In genomic region chr3:52043847-52044246, GRCm38 (mm10) we compare ENCODE assay signal across 9 mouse cellular contexts.
A peak's percentile ranks its signal among the peaks of the same experiment; 100 is the strongest.
DNase-seq lines count a peak whose midpoint lies in the region; ATAC-seq and TF ChIP-seq lines count a peak whose summit lies in the region.
"Had no signal": no experiment of that assay in that cellular context is flagged by ENCODE, and none has a peak within 500 bp of the region (broad histone marks: within the 10 kb centered on the region; RNA-seq: fewer than 3 reads in every experiment).

No protein-coding gene starts in this region.

- no peaks in the 10 kb centered on the region for H3K27me3 ChIP-seq in lung, embryonic 15.5 days
- no peaks in the 10 kb centered on the region for H3K27me3 ChIP-seq in forebrain, embryonic 15.5 days
- H3K27me3 ChIP-seq in midbrain, embryonic 12.5 days = no peaks in the 10 kb centered on the region

- intact Hi-C loops in gastrocnemius, adult 2 months (cut with DNase I) = no loop called here
- intact Hi-C loops in gastrocnemius, postnatal 36 days (cut with DNase I) = loop anchor here (10.0 kb wide), 1 partner anchor 339 kb away; no protein-coding TSS in a partner anchor
- intact Hi-C loops in left cerebral cortex, postnatal 14 days (cut with DNase I) = no loop called here

- H3K36me3 ChIP-seq in lung, embryonic 15.5 days = no peaks in the 10 kb centered on the region
- H3K36me3 ChIP-seq in forebrain, embryonic 15.5 days = no peaks in the 10 kb centered on the region
- H3K36me3 ChIP-seq in midbrain, embryonic 12.5 days = no peaks in the 10 kb centered on the region

- no peak overlapping the region for H3K9ac ChIP-seq in lung, embryonic 15.5 days
- H3K9ac ChIP-seq in forebrain, embryonic 15.5 days (replicated peaks) = no peak overlapping the region
- no peak overlapping the region for H3K9ac ChIP-seq in midbrain, embryonic 12.5 days (replicated peaks)

- H3K4me3 ChIP-seq in gastrocnemius, adult 2 months = no peak overlapping the region
- H3K4me3 ChIP-seq in lung, embryonic 15.5 days = no peak overlapping the region
- no peak overlapping the region for H3K4me3 ChIP-seq in forebrain, embryonic 15.5 days
- H3K4me3 ChIP-seq in midbrain, embryonic 12.5 days = no peak overlapping the region

- no peaks in the 10 kb centered on the region for H3K9me3 ChIP-seq in lung, embryonic 15.5 days
- no peaks in the 10 kb centered on the region for H3K9me3 ChIP-seq in forebrain, embryonic 15.5 days
- H3K9me3 ChIP-seq in midbrain, embryonic 12.5 days = no peaks in the 10 kb centered on the region

- H3K27ac ChIP-seq in gastrocnemius, adult 2 months = peak overlapping the region; percentile 63
- H3K27ac ChIP-seq in lung, embryonic 15.5 days = 0 out of 2 replicates have a peak overlapping the region, but pooled peaks have one; percentile 98
- 0 out of 2 replicates have a peak overlapping the region, but pooled peaks have one; percentile 85 for H3K27ac ChIP-seq in forebrain, embryonic 15.5 days (replicated peaks)
- peak overlapping the region; percentile 90 for H3K27ac ChIP-seq in midbrain, embryonic 12.5 days (replicated peaks)

- no peak for TF ChIP-seq CTCF in gastrocnemius, adult 2 months (IDR thresholded peaks at IDR 0.05)

- ATAC-seq in lung, embryonic 15.5 days (ENCODE audit: borderline replicate concordance, extremely low read depth, low FRiP score, low TSS enrichment) = no peak
- no peak for ATAC-seq in forebrain, embryonic 15.5 days (replicated peaks)
- ATAC-seq in midbrain, embryonic 12.5 days (ENCODE audit: low FRiP score, low read depth) = no peak

- DNase-seq in gastrocnemius, adult 2 months = no peak
- DNase-seq in gastrocnemius, postnatal 36 days = no peak
- no peak for DNase-seq in lung, postnatal 36 days
- no peak for DNase-seq in left cerebral cortex, postnatal 14 days (ENCODE audit: low spot score in 2 of 2)
- no peak for DNase-seq in frontal cortex, postnatal 25 days (ENCODE audit: low spot score in 2 of 2)
- DNase-seq: liver had no signal

- WGBS in lung, embryonic 15.5 days = 57% methylated on average over 4 of the region's 4 CpGs
- WGBS in forebrain, embryonic 15.5 days = 54% methylated on average over 4 of the region's 4 CpGs
- WGBS in midbrain, embryonic 12.5 days = 54% methylated on average over 4 of the region's 4 CpGs

- H3K4me1 ChIP-seq in lung, embryonic 15.5 days = peaks cover 80% of the 10 kb centered on the region
- peaks cover 43% of the 10 kb centered on the region for H3K4me1 ChIP-seq in forebrain, embryonic 15.5 days
- H3K4me1 ChIP-seq in midbrain, embryonic 12.5 days = peaks cover 55% of the 10 kb centered on the region

- no peak overlapping the region for H3K4me2 ChIP-seq in lung, embryonic 15.5 days
- no peak overlapping the region for H3K4me2 ChIP-seq in forebrain, embryonic 15.5 days (replicated peaks)
- no peak overlapping the region for H3K4me2 ChIP-seq in midbrain, embryonic 12.5 days (replicated peaks)
